Mouse (Mus musculus) midbrain, embryonic 15.5 days (tissue): ENCODE measurements around the gene Ddx28. TPM values are rescaled to one million over a fixed set of nuclear protein-coding genes. Genes with fewer than 3 reads are reported as not detected.
"Not testable (repeated sequence)": the region's sequence is repeated elsewhere in the genome, so short reads cannot be mapped to it uniquely, and the experiment has no call there.

ENCODE experiments used
- ATAC-seq: fragments of 200-750 bp; cut with Nextera tagmentation; replicated peaks from 2 replicates; pipeline ENCODE4 v1.8.0; 2017; ENCODE audit warnings: moderate TSS enrichment
- H3K27ac ChIP-seq: fragments of 300-500 bp; sonication (generic); 2 replicates; pipeline ENCODE4 v1.5.1; 2015; ENCODE audit warnings: mild to moderate bottlenecking, inconsistent platforms
- H3K27me3 ChIP-seq: fragments of 300-500 bp; sonication (generic); replicated peaks from 2 replicates; pipeline ENCODE4 v1.6.1; 2015; ENCODE audit warnings: inconsistent platforms
- H3K36me3 ChIP-seq: fragments of 300-500 bp; sonication (generic); replicated peaks from 2 replicates; pipeline ENCODE4 v1.6.1; 2015; ENCODE audit warnings: inconsistent platforms
- H3K4me1 ChIP-seq: fragments of 300-500 bp; sonication (generic); 2 replicates; pipeline ENCODE4 v1.6.1; 2015; ENCODE audit warnings: inconsistent platforms
- H3K4me2 ChIP-seq: fragments of 300-500 bp; sonication (generic); 2 replicates; pipeline ENCODE4 v1.6.1; 2015; ENCODE audit warnings: inconsistent platforms, mild to moderate bottlenecking, moderate library complexity
- H3K4me3 ChIP-seq: fragments of 300-500 bp; sonication (generic); 2 replicates; pipeline ENCODE4 v1.5.1; 2015; ENCODE audit warnings: mild to moderate bottlenecking, inconsistent platforms
- H3K9ac ChIP-seq: fragments of 300-500 bp; sonication (generic); 2 replicates; pipeline ENCODE4 v1.6.1; 2015; ENCODE audit warnings: mild to moderate bottlenecking, inconsistent platforms
- H3K9me3 ChIP-seq: fragments of 300-500 bp; sonication (generic); 2 replicates; pipeline ENCODE4 v1.6.1; 2016; ENCODE audit warnings: inconsistent platforms
- WGBS: fragments of 180-500 bp; shearing (Covaris S2); methylation state at CpG from one replicate; pipeline ENCODE4 v1.1.7; 2015; ENCODE audit warnings: mixed read lengths; 5-methylcytosine and 5-hydroxymethylcytosine counted together
- polyA plus RNA-seq: library from polyadenylated mRNA; unstranded; fragments of >200 nt; fragmentation: Nextera tagmentation; extraction: Ambion mirVana; gene quantifications from 2 replicates; pipeline ENCODE4 v1.2.1, GENCODE M21; 2015

Gene Ddx28
- polyA plus RNA-seq, 1 experiment from 2014 or later, result 22.9 TPM

GRCm38 (mm10) chr8:105983406-105983805 is 28.3 kb downstream of the Ddx28 start:
- not testable (repeated sequence) for H3K4me1 ChIP-seq, H3K27me3 ChIP-seq, H3K4me2 ChIP-seq, H3K36me3 ChIP-seq, H3K9me3 ChIP-seq, H3K27ac ChIP-seq, ATAC-seq, H3K9ac ChIP-seq, H3K4me3 ChIP-seq
- 83% methylated on average over 11 of the region's 11 CpGs for WGBS

GRCm38 (mm10) chr8:105981146-105981545 is 30.5 kb downstream of the Ddx28 start:
- Histone ChIP-seq H3K4me3 (no peak overlapping the region), H3K9ac (no peak overlapping the region), H3K36me3 (no peaks in the 10 kb centered on the region), H3K27me3 (no peaks in the 10 kb centered on the region), H3K27ac (no peak overlapping the region), H3K4me1 (no peaks in the 10 kb centered on the region), H3K4me2 (no peak overlapping the region), H3K9me3 (no peaks in the 10 kb centered on the region)
- 90% methylated on average over 1 of the region's 1 CpGs for WGBS
- ATAC-seq, result no peak

GRCm38 (mm10) chr8:105979325-105979724 is 32.4 kb downstream of the Ddx28 start, which contains the start of gene Dpep3:
TSS of gene Dpep3 (minus strand) at chr8:105979429.
- Histone ChIP-seq H3K4me2 (no peak within 1 kb of the TSS), H3K36me3 (no peaks in the 10 kb centered on the region), H3K27me3 (no peaks in the 10 kb centered on the region), H3K4me1 (no peaks in the 10 kb centered on the region), H3K9ac (no peak within 1 kb of the TSS), H3K4me3 (no peak within 1 kb of the TSS), H3K9me3 (no peaks in the 10 kb centered on the region), H3K27ac (no peak within 1 kb of the TSS)
- no peak for ATAC-seq
- WGBS, result 93% methylated on average over 15 of the region's 15 CpGs

- Histone ChIP-seq H3K27ac (no peak overlapping the region), H3K9me3 (no peaks in the 10 kb centered on the region), H3K27me3 (no peaks in the 10 kb centered on the region), H3K4me3 (no peak overlapping the region), H3K9ac (no peak overlapping the region), H3K36me3 (no peaks in the 10 kb centered on the region), H3K4me1 (no peaks in the 10 kb centered on the region), H3K4me2 (no peak overlapping the region)
- no peak for ATAC-seq
- 56% methylated on average over 7 of the region's 7 CpGs for WGBS
Observed at GRCm38 (mm10) chr8:105975363-105975762, 36.3 kb downstream of the Ddx28 start.

GRCm38 (mm10) chr8:105971019-105971720 is 40.5 kb downstream of the Ddx28 start:
- H3K27ac ChIP-seq, result no peak overlapping the region
- 0 out of 2 replicates have a peak, but pooled peaks cover 13% of the 10 kb centered on the region for H3K27me3 ChIP-seq
- H3K4me2 ChIP-seq, result no peak overlapping the region
- H3K4me1 ChIP-seq, result no peaks in the 10 kb centered on the region
- H3K4me3 ChIP-seq, result no peak overlapping the region
- no peaks in the 10 kb centered on the region for H3K9me3 ChIP-seq
- 78% methylated on average over 8 of the region's 8 CpGs for WGBS
- ATAC-seq, result no peak
- no peak overlapping the region for H3K9ac ChIP-seq
- no peaks in the 10 kb centered on the region for H3K36me3 ChIP-seq

GRCm38 (mm10) chr8:105969367-105969766 is 42.3 kb downstream of the Ddx28 start:
- Histone ChIP-seq H3K36me3 (no peaks in the 10 kb centered on the region), H3K9ac (no peak overlapping the region), H3K27me3 (peaks cover 29% of the 10 kb centered on the region), H3K27ac (no peak overlapping the region), H3K4me1 (peaks cover 7% of the 10 kb centered on the region), H3K4me2 (no peak overlapping the region), H3K9me3 (no peaks in the 10 kb centered on the region), H3K4me3 (no peak overlapping the region)
- WGBS, result 67% methylated on average over 1 of the region's 1 CpGs
- ATAC-seq, result no peak

GRCm38 (mm10) chr8:105966692-105967311 is 44.9 kb downstream of the Ddx28 start:
- Histone ChIP-seq H3K4me1 (peaks cover 7% of the 10 kb centered on the region), H3K9me3 (no peaks in the 10 kb centered on the region), H3K9ac (no peak overlapping the region), H3K4me3 (no peak overlapping the region), H3K36me3 (no peaks in the 10 kb centered on the region), H3K27me3 (peaks cover 30% of the 10 kb centered on the region), H3K27ac (no peak overlapping the region), H3K4me2 (peak overlapping the region; percentile 53; the same call in 1 of the 2 replicates)
- 10% methylated on average over 19 of the region's 19 CpGs for WGBS
- ATAC-seq, result no peak

- H3K27ac ChIP-seq, result no peak within 1 kb of the TSS
Observed at GRCm38 (mm10) chr8:105965905-105966341, 45.8 kb downstream of the Ddx28 start, which contains the start of gene Slc12a4. TSS of gene Slc12a4 (minus strand) at chr8:105966097.

GRCm38 (mm10) chr8:105965266-105965904 is 46.3 kb downstream of the Ddx28 start:
- 3% methylated on average over 40 of the region's 40 CpGs for WGBS
- Histone ChIP-seq H3K4me3 (peak overlapping the region; percentile 41), H3K4me1 (peaks cover 7% of the 10 kb centered on the region), H3K4me2 (peak overlapping the region; percentile 53), H3K27ac (no peak overlapping the region), H3K36me3 (no peaks in the 10 kb centered on the region), H3K9ac (peak overlapping the region; percentile 20; the same call in 1 of the 2 replicates), H3K27me3 (peaks cover 30% of the 10 kb centered on the region), H3K9me3 (no peaks in the 10 kb centered on the region)
- ATAC-seq, result peak; percentile 67

More at GRCm38 (mm10) chr8:105965905-105966341, 45.8 kb downstream of the Ddx28 start, which contains the start of gene Slc12a4:
- Histone ChIP-seq H3K4me1 (peaks cover 7% of the 10 kb centered on the region), H3K36me3 (no peaks in the 10 kb centered on the region), H3K9me3 (no peaks in the 10 kb centered on the region), H3K4me3 (peak within 1 kb of the TSS; percentile 41), H3K27me3 (peaks cover 30% of the 10 kb centered on the region), H3K9ac (peak within 1 kb of the TSS; percentile 20; the same call in 1 of the 2 replicates), H3K4me2 (peak within 1 kb of the TSS; percentile 53)
- ATAC-seq, result peak; percentile 73
- WGBS, result under 1% methylated on average over 47 of the region's 47 CpGs

- H3K9ac ChIP-seq, result no peak overlapping the region
- peak overlapping the region; percentile 41; the same call in 1 of the 2 replicates for H3K4me3 ChIP-seq
- 71% methylated on average over 12 of the region's 12 CpGs for WGBS
- no peaks in the 10 kb centered on the region for H3K36me3 ChIP-seq
- H3K9me3 ChIP-seq, result no peaks in the 10 kb centered on the region
- H3K4me1 ChIP-seq, result peaks cover 7% of the 10 kb centered on the region
- no peak for ATAC-seq
- no peak overlapping the region for H3K27ac ChIP-seq
- H3K27me3 ChIP-seq, result peaks cover 30% of the 10 kb centered on the region
- H3K4me2 ChIP-seq, result peak overlapping the region; percentile 53
Observed at GRCm38 (mm10) chr8:105964506-105965265, 47.0 kb downstream of the Ddx28 start.

- Histone ChIP-seq H3K4me3 (no peak overlapping the region), H3K27me3 (peaks cover 19% of the 10 kb centered on the region), H3K4me2 (no peak overlapping the region), H3K36me3 (no peaks in the 10 kb centered on the region), H3K4me1 (peaks cover 7% of the 10 kb centered on the region), H3K9ac (no peak overlapping the region), H3K9me3 (no peaks in the 10 kb centered on the region), H3K27ac (no peak overlapping the region)
- 79% methylated on average over 10 of the region's 10 CpGs for WGBS
- ATAC-seq, result no peak
Observed at GRCm38 (mm10) chr8:105961536-105961935, 50.1 kb downstream of the Ddx28 start.

- Histone ChIP-seq H3K36me3 (no peaks in the 10 kb centered on the region), H3K27ac (no peak overlapping the region), H3K9me3 (no peaks in the 10 kb centered on the region), H3K4me3 (no peak overlapping the region), H3K4me1 (peaks cover 7% of the 10 kb centered on the region), H3K4me2 (no peak overlapping the region), H3K9ac (no peak overlapping the region), H3K27me3 (peaks cover 18% of the 10 kb centered on the region)
- WGBS, result 76% methylated on average over 14 of the region's 14 CpGs
- no peak for ATAC-seq
Observed at GRCm38 (mm10) chr8:105961101-105961500, 50.6 kb downstream of the Ddx28 start.
